Mouse (Mus musculus) bone marrow macrophage, adult 2 months (primary cell): ENCODE measurements at regions not wholly inside any gene's neighbourhood (a gene's known extent, or its start where the extent isn't known, plus 50 kb on each side); places are given as distances from the start of the nearest gene placed in this dataset.

Experiments
- CTCF ChIP-seq: IDR thresholded peaks from 2 replicates; pipeline ENCODE4 v1.5.1; 2012; ENCODE audit warnings: low read depth, mild to moderate bottlenecking, low read length, moderate library complexity
- POLR2A ChIP-seq: IDR thresholded peaks from 2 replicates; pipeline ENCODE4 v1.6.1; 2012; ENCODE audit warnings: mild to moderate bottlenecking, low read depth, low read length, borderline replicate concordance

DNA sequence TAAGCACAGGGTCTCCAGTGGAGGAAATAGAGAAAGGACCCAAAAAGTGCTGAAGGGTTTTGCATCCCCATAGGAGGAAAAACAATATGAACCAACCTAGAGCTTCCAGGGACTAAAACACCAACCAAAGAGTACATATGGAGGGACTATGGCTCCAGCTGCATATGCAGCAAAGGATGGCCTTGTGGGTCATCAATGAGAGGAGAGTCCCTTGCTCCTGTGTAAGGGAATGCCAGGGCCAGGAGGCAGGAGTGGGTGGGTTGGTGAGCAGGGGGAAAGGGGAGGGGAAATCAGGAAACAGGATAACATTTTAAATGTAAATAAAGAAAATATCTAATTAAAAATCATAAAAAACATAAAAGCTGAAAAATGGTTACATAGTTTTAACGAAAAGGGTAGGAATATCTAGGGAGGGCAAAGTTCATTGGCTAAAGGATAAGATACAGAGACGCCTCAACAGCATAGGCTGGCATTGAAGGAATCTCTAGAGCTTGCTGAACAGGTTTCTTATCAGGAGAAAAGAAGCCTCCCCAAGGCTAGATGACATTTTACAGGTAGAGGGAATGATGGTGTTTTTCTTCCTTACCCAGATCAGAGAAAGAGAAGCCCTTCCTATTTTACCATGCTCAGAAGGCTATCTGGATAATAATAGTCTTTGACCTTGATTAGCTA is 823.8 kb upstream of the Lrrc4c start:
- TF ChIP-seq POLR2A: no peak
- no peak for TF ChIP-seq CTCF
